Mouse (Mus musculus) midbrain, postnatal 0 days (tissue): ENCODE measurements around the gene Mob3b. TPM values are rescaled to one million over a fixed set of nuclear protein-coding genes. Genes with fewer than 3 reads are reported as not detected.

Experiments
- ATAC-seq: fragments of 200-750 bp; cut with Nextera tagmentation; 2 replicates; pipeline ENCODE4 v1.8.0; 2017; ENCODE audit warnings: moderate number of reproducible peaks, mild to moderate bottlenecking, moderate TSS enrichment, moderate library complexity; ENCODE audit not compliant: low FRiP score
- DNase-seq: peaks from one replicate; pipeline ENCODE4 v3.0.0-alpha.2; 2015; ENCODE audit warnings: low spot score
- H3K27ac ChIP-seq: fragments of 300-500 bp; sonication (generic); 2 replicates; pipeline ENCODE4 v1.5.1; 2014; ENCODE audit warnings: low read depth, mild to moderate bottlenecking, low read length, mixed read lengths
- H3K27me3 ChIP-seq: fragments of 300-500 bp; sonication (generic); 2 replicates; pipeline ENCODE4 v1.6.1; 2014; ENCODE audit warnings: low read length, control low read depth, mixed read lengths; ENCODE audit not compliant: insufficient read depth
- H3K36me3 ChIP-seq: fragments of 300-500 bp; sonication (generic); 2 replicates; pipeline ENCODE4 v1.6.1; 2014; ENCODE audit warnings: low read length, control low read depth, mixed read lengths; ENCODE audit not compliant: insufficient read depth
- H3K4me1 ChIP-seq: fragments of 300-500 bp; sonication (generic); 2 replicates; pipeline ENCODE4 v1.6.1; 2014; ENCODE audit warnings: mild to moderate bottlenecking, control low read depth, antibody characterized with exemption, low read length, mixed read lengths; ENCODE audit not compliant: insufficient read depth
- H3K4me2 ChIP-seq: fragments of 300-500 bp; sonication (generic); 2 replicates; pipeline ENCODE4 v1.6.1; 2014; ENCODE audit warnings: low read depth, mild to moderate bottlenecking, low read length, mixed read lengths; ENCODE audit not compliant: poor library complexity, severe bottlenecking
- H3K4me3 ChIP-seq: fragments of 300-500 bp; sonication (generic); 2 replicates; pipeline ENCODE4 v1.5.1; 2014; ENCODE audit warnings: low read depth, mild to moderate bottlenecking, low read length, moderate library complexity
- H3K9ac ChIP-seq: fragments of 300-500 bp; sonication (generic); replicated peaks from 2 replicates; pipeline ENCODE4 v1.6.1; 2014; ENCODE audit warnings: mild to moderate bottlenecking, low read length, moderate library complexity, mixed read lengths; ENCODE audit not compliant: poor library complexity, severe bottlenecking
- H3K9me3 ChIP-seq: fragments of 300-500 bp; sonication (generic); 2 replicates; pipeline ENCODE4 v1.6.1; 2016; ENCODE audit warnings: low read length, control low read depth
- CTCF ChIP-seq: IDR thresholded peaks from 2 replicates; pipeline ENCODE4 v1.5.1; 2016; ENCODE audit warnings: antibody characterized with exemption, mild to moderate bottlenecking
- WGBS: fragments of 180-500 bp; shearing (Covaris S2); extraction: QIAGEN DNeasy Blood & Tissue Kit; methylation state at CpG from one replicate; pipeline ENCODE4 v1.1.7; 2014; 5-methylcytosine and 5-hydroxymethylcytosine counted together
- polyA plus RNA-seq: library from polyadenylated mRNA; unstranded; fragments of >200 nt; fragmentation: Nextera tagmentation; extraction: Ambion mirVana; gene quantifications from 2 replicates; pipeline ENCODE4 v1.2.1, GENCODE M21; 2015
- total RNA-seq: library from RNA; depleted of rRNA; stranded (reverse); fragments of >200 nt; gene quantifications from 2 replicates; pipeline ENCODE4 v1.2.3, GENCODE M21; 2014; rRNA removed

The Mob3b gene
- total RNA-seq (0.77 and 1.3 TPM in 2 replicates), polyA plus RNA-seq (1.6 and 1.8 TPM in 2 replicates)

DNA sequence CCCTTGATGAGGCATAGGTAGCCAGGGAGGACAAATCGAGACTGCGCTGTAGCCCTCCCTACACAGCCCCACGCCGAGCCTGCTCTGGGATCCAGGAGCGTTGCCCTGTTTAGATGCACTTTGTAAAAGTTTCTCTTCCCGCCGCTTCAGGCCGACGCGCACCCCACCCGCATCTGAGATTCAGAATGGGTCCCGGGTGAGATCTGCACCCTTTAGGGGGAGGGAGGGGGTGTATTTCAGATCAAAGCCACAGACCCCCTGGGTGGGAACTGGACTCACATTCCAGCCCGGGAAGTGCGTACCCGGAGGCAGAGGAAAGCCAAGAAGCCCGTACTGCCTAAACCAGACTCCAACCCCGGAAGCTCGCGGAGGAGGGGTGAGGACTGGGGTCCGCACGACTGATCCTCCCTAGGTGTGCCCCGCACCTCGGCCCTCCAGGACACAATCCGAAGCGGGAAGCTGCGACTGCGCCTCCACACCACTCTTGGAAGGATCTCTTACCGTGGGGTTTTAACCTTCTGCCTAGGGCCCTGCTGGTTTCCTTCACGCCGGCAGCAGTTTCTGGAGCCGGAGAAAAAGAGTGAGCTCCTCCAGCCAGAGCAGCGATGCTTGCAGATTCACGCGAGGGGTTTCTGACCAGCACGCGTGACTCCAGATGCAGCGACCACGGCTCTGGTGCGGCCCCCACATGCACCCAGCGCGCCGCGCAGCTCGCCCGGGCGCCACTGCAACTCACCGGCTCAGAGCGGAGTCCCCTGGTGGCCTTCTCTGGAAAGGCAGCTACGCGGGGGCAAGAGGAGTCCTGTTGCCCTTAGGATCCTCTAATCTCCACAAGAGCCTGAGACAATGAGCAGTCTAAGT is at the start of gene Mob3b:
Gene Mob3b, minus strand, starts transcription at position 734 of the 861 bp plus-strand sequence.
- peak; percentile 86 for TF ChIP-seq CTCF
- Histone ChIP-seq H3K27ac (peak within 1 kb of the TSS; percentile 26; the same call in 1 of the 2 replicates), H3K9me3 (no peaks in the 10 kb centered on the region), H3K9ac (peak within 1 kb of the TSS; percentile 48), H3K36me3 (no peaks in the 10 kb centered on the region), H3K4me3 (peak within 1 kb of the TSS; percentile 56), H3K27me3 (peaks cover 8% of the 10 kb centered on the region; the same call in 1 of the 2 replicates), H3K4me2 (peak within 1 kb of the TSS; percentile 97), H3K4me1 (peaks cover 8% of the 10 kb centered on the region; the same call in 1 of the 2 replicates)
- DNase-seq (peak; percentile 72), ATAC-seq (peak; percentile 87)
- WGBS = under 1% methylated on average over 50 of the region's 50 CpGs

GRCm38 (mm10) chr4:35204659-35205058 is 47.4 kb upstream of the Mob3b start:
- no peak for TF ChIP-seq CTCF
- 77% methylated on average over 7 of the region's 7 CpGs for WGBS
- no peak for ATAC-seq

DNA sequence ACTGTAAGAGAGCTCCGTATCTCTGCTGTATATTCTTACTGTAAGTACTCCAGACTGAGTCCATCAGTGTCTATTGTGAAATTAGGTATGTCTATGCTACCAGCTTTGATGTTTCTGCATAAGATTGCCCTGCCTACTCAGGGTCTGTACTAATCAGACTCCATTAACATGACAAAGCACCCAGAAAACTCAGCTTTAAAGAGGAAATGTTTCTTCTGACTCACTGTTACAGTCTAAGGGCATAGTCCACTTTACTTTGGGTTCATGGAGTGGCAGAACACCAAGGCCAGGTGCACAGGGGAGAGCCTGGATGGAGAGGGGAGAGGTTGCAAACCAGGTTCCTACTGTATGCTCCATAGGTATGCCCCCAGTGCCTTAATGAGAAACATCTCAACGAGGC is 46.4 kb upstream of the Mob3b start:
- Histone ChIP-seq H3K4me3 (no peak overlapping the region), H3K27ac (no peak overlapping the region), H3K4me2 (no peak overlapping the region), H3K9ac (no peak overlapping the region), H3K4me1 (no peaks in the 10 kb centered on the region), H3K27me3 (no peaks in the 10 kb centered on the region), H3K9me3 (no peaks in the 10 kb centered on the region), H3K36me3 (peaks cover 17% of the 10 kb centered on the region)
- ATAC-seq (no peak), DNase-seq (no peak)
- 90% methylated on average over 2 of the region's 2 CpGs for WGBS
- no peak for TF ChIP-seq CTCF

More at GRCm38 (mm10) chr4:35204659-35205058, 47.4 kb upstream of the Mob3b start:
- Histone ChIP-seq H3K9ac (no peak overlapping the region), H3K27ac (no peak overlapping the region), H3K4me1 (no peaks in the 10 kb centered on the region), H3K36me3 (peaks cover 17% of the 10 kb centered on the region), H3K4me2 (no peak overlapping the region), H3K9me3 (no peaks in the 10 kb centered on the region), H3K27me3 (no peaks in the 10 kb centered on the region), H3K4me3 (no peak overlapping the region)
- DNase-seq = no peak

DNA sequence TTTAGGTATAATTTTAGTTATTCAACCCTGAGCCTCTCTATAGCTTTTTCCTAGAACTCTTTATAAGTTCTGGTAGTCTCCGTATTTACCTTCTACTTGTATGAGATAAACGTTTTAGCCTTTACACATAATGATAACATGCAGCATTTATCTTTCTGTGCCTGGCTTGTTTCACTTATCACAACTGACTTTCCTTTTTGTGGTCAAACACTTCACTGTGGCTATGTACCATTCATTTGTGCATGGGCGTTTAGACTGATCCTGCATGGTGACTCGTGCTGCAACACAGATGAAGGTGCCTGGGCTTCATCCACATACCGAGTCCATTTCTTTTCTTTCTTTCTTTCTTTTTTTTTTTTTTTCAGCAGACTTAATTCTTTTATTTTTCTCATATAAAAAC is 44.4 kb upstream of the Mob3b start:
- H3K4me3 ChIP-seq = no peak overlapping the region
- no peak for TF ChIP-seq CTCF
- H3K27ac ChIP-seq = no peak overlapping the region
- H3K9ac ChIP-seq = no peak overlapping the region
- DNase-seq = no peak
- peaks cover 17% of the 10 kb centered on the region for H3K36me3 ChIP-seq
- no peak for ATAC-seq
- 99% methylated on average over 5 of the region's 5 CpGs for WGBS
- no peaks in the 10 kb centered on the region for H3K27me3 ChIP-seq
- H3K9me3 ChIP-seq = no peaks in the 10 kb centered on the region
- no peak overlapping the region for H3K4me2 ChIP-seq
- H3K4me1 ChIP-seq = no peaks in the 10 kb centered on the region

GRCm38 (mm10) chr4:35192725-35193124 is 35.4 kb upstream of the Mob3b start:
- Histone ChIP-seq H3K4me2 (no peak overlapping the region), H3K9me3 (no peaks in the 10 kb centered on the region), H3K27ac (no peak overlapping the region), H3K36me3 (peaks cover 15% of the 10 kb centered on the region; the same call in 1 of the 2 replicates), H3K4me1 (no peaks in the 10 kb centered on the region), H3K4me3 (no peak overlapping the region), H3K9ac (no peak overlapping the region), H3K27me3 (no peaks in the 10 kb centered on the region)
- TF ChIP-seq CTCF = peak; percentile 74
- 38% methylated on average over 7 of the region's 7 CpGs for WGBS
- ATAC-seq = no peak
- DNase-seq = peak; percentile 71

DNA sequence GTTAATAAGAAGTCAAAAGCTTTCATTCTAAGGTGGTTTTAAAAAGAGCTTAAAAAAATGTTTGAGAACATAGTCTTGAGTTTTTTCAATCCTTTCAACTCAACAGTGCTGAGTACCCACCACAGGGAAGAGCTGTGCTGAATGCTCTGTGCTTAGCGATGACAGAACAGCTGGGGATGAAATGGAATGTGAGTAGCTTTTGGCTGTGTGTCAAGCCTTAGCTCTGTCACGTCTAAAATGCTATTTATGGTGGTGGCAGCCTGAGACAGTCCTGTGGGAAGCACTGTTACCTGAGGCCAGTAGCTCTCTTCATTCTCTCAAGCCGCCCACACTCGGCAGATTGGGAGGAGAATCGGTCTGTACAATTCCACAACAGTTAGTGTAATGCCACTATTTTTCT is 32.5 kb upstream of the Mob3b start:
- WGBS = 72% methylated on average over 5 of the region's 5 CpGs
- DNase-seq = no peak
- H3K27me3 ChIP-seq = no peaks in the 10 kb centered on the region
- ATAC-seq = no peak
- no peak for TF ChIP-seq CTCF
- H3K4me1 ChIP-seq = no peaks in the 10 kb centered on the region
- peaks cover 11% of the 10 kb centered on the region; the same call in 1 of the 2 replicates for H3K36me3 ChIP-seq
- no peak overlapping the region for H3K4me3 ChIP-seq
- no peaks in the 10 kb centered on the region for H3K9me3 ChIP-seq
- H3K9ac ChIP-seq = no peak overlapping the region
- H3K27ac ChIP-seq = no peak overlapping the region
- no peak overlapping the region for H3K4me2 ChIP-seq
